Mouse (Mus musculus) CH12.LX (cell line): ENCODE measurements around the gene Gm42715. TPM values are rescaled to one million over a fixed set of nuclear protein-coding genes. Genes with fewer than 3 reads are reported as not detected.

Experiments used
- DNase-seq: peaks from one replicate; pipeline ENCODE4 v3.0.0-alpha.2; 2013; ENCODE audit errors: extremely low read depth
- H3K27ac ChIP-seq: 2 replicates; pipeline ENCODE4 v1.5.1; 2012; ENCODE audit warnings: low read depth, mild to moderate bottlenecking, control low read depth, moderate library complexity; ENCODE audit not compliant: insufficient read depth
- H3K27me3 ChIP-seq: replicated peaks from 2 replicates; pipeline ENCODE3; 2012; ENCODE audit warnings: inconsistent platforms
- H3K36me3 ChIP-seq, 2 experiments: replicated peaks in 1 of 2; 2 replicates each; pipeline versions ENCODE3 to v1.6.1; 2012; ENCODE audit warnings: inconsistent platforms in 1 of 2, low read length in 1 of 2, mild to moderate bottlenecking in 1 of 2, mixed read lengths in 1 of 2, moderate library complexity in 1 of 2; ENCODE audit not compliant: control insufficient read depth in 1 of 2, insufficient read depth in 1 of 2
- H3K4me1 ChIP-seq, 2 experiments: 2 replicates each; pipeline ENCODE4 v1.6.1; 2012; ENCODE audit warnings: inconsistent platforms in 1 of 2, moderate library complexity in 1 of 2; ENCODE audit not compliant: insufficient read depth in 2 of 2, control insufficient read depth in 1 of 2
- H3K4me2 ChIP-seq: 2 replicates; pipeline ENCODE4 v1.6.1; 2012; ENCODE audit warnings: low read depth, mild to moderate bottlenecking, control low read depth; ENCODE audit not compliant: poor library complexity, insufficient read depth, severe bottlenecking
- H3K4me3 ChIP-seq, 3 experiments: fragments of 150-350 bp in 1 of 3; sonication (generic) in 1 of 3; replicated peaks in 1 of 3; 2 replicates each; pipeline versions ENCODE3 to v1.5.1; 2011 to 2012; ENCODE audit warnings: low read depth in 2 of 3, low read length in 2 of 3, mild to moderate bottlenecking in 2 of 3, moderate library complexity in 2 of 3, control low read depth in 1 of 3, improper control_type of control experiment in 1 of 3, inconsistent platforms in 1 of 3, mixed read lengths in 1 of 3; ENCODE audit not compliant: poor library complexity in 1 of 3
- H3K79me2 ChIP-seq: replicated peaks from 2 replicates; pipeline ENCODE4 v1.6.1; 2012; ENCODE audit warnings: mild to moderate bottlenecking, moderate library complexity; ENCODE audit not compliant: control insufficient read depth, poor library complexity, insufficient read depth, severe bottlenecking; ENCODE audit errors: extremely low read depth
- H3K9ac ChIP-seq: 2 replicates; pipeline ENCODE4 v1.6.1; 2012; ENCODE audit warnings: low read depth, mild to moderate bottlenecking, control low read depth, moderate library complexity; ENCODE audit not compliant: insufficient read depth
- H3K9me3 ChIP-seq: replicated peaks from 2 replicates; pipeline ENCODE3; 2012; ENCODE audit warnings: low read length, inconsistent platforms, mixed read lengths
- CHD1 ChIP-seq: IDR thresholded peaks from 2 replicates; pipeline ENCODE4 v1.6.1; 2012; ENCODE audit warnings: low read depth, low read length, improper control_type of control experiment, inconsistent platforms
- CTCF ChIP-seq, 2 experiments: IDR thresholded peaks in 1 of 2; conservative IDR thresholded peaks in 1 of 2; 2 replicates each; pipeline ENCODE4 v1.5.1; 2011 to 2012; ENCODE audit warnings: low read depth in 2 of 2, low read length in 2 of 2, improper control_type of control experiment in 1 of 2, inconsistent platforms in 1 of 2, mild to moderate bottlenecking in 1 of 2, moderate library complexity in 1 of 2
- E2F4 ChIP-seq: IDR thresholded peaks from 2 replicates; pipeline ENCODE4 v1.6.1; 2011; ENCODE audit warnings: low read depth, low read length, improper control_type of control experiment; ENCODE audit not compliant: insufficient replicate concordance
- ELF1 ChIP-seq: IDR thresholded peaks from 2 replicates; pipeline ENCODE4 v1.6.1; 2014; ENCODE audit warnings: low read depth, mild to moderate bottlenecking, inconsistent platforms, low read length, improper control_type of control experiment
- EP300 ChIP-seq: IDR thresholded peaks from 2 replicates; pipeline ENCODE4 v1.6.1; 2011; ENCODE audit warnings: low read length, improper control_type of control experiment
- GABPA ChIP-seq: IDR thresholded peaks from 2 replicates; pipeline ENCODE4 v1.6.1; 2012; ENCODE audit warnings: low read depth, low read length, improper control_type of control experiment, inconsistent platforms; ENCODE audit not compliant: insufficient replicate concordance
- IRF4 ChIP-seq: IDR thresholded peaks from 2 replicates; pipeline ENCODE4 v1.6.1; 2014; ENCODE audit warnings: low read depth, mild to moderate bottlenecking, inconsistent platforms, low read length, improper control_type of control experiment
- JUN ChIP-seq: IDR thresholded peaks from 2 replicates; pipeline ENCODE4 v1.6.1; 2011; ENCODE audit warnings: low read depth, mild to moderate bottlenecking, low read length, improper control_type of control experiment, moderate library complexity; ENCODE audit not compliant: insufficient read depth
- MAFK ChIP-seq: IDR thresholded peaks from 2 replicates; pipeline ENCODE4 v1.6.1; 2011; ENCODE audit warnings: low read length, improper control_type of control experiment; ENCODE audit not compliant: insufficient replicate concordance
- MAX ChIP-seq: IDR thresholded peaks from 2 replicates; pipeline ENCODE4 v1.6.1; 2011; ENCODE audit warnings: low read length, improper control_type of control experiment
- MEF2A ChIP-seq: IDR thresholded peaks from 2 replicates; pipeline ENCODE4 v1.6.1; 2014; ENCODE audit warnings: low read depth, mild to moderate bottlenecking, inconsistent platforms, low read length, improper control_type of control experiment, borderline replicate concordance
- NRF1 ChIP-seq: IDR thresholded peaks from 2 replicates; pipeline ENCODE4 v1.6.1; 2014; ENCODE audit warnings: low read depth, mild to moderate bottlenecking, inconsistent platforms, low read length, improper control_type of control experiment, moderate library complexity
- POLR2AphosphoS2 ChIP-seq: IDR thresholded peaks from 2 replicates; pipeline ENCODE4 v1.6.1; 2011; ENCODE audit warnings: low read depth, low read length, improper control_type of control experiment
- RAD21 ChIP-seq: IDR thresholded peaks from 2 replicates; pipeline ENCODE4 v1.6.1; 2011; ENCODE audit warnings: low read depth, mild to moderate bottlenecking, low read length, improper control_type of control experiment, moderate library complexity
- RCOR1 ChIP-seq: conservative IDR thresholded peaks from 2 replicates; pipeline ENCODE4 v1.6.1; 2012; ENCODE audit warnings: low read depth, mild to moderate bottlenecking, inconsistent platforms, low read length, improper control_type of control experiment
- UBTF ChIP-seq: IDR thresholded peaks from 2 replicates; pipeline ENCODE4 v1.6.1; 2012; ENCODE audit warnings: low read depth, mild to moderate bottlenecking, inconsistent platforms, low read length, improper control_type of control experiment, moderate library complexity
- USF2 ChIP-seq: conservative IDR thresholded peaks from 2 replicates; pipeline ENCODE4 v1.6.1; 2011; ENCODE audit warnings: low read depth, low read length, improper control_type of control experiment
- dilution Hi-C: fragments of 300-500 bp; cut with MboI; formaldehyde crosslinking; loops from 2 replicates; pipeline ENCODE4 v1.14.3; 2020; ENCODE audit warnings: low sequenced_read_pairs; ENCODE audit not compliant: extremely low pct_unique_long_range_greater_than_20kb, extremely low pct_ligation_motif_present
- in situ Hi-C: fragments of 300-500 bp; cut with MboI; formaldehyde crosslinking; loops from 3 replicates; pipeline ENCODE4 v1.14.3; 2019; ENCODE audit warnings: low sequenced_read_pairs, low pct_ligation_motif_present, low pct_unique_long_range_greater_than_20kb, mixed read lengths
- polyA plus RNA-seq: library from polyadenylated mRNA; unstranded; fragments of >175 nt; gene quantifications from 2 replicates; pipeline ENCODE4 v1.2.1, GENCODE M21; 2012; ENCODE audit warnings: low read depth; ENCODE audit not compliant: insufficient read length
- total RNA-seq, 2 experiments: library from RNA; depleted of rRNA; stranded (reverse); fragments of 300-350 nt in 1 of 2; fragments of >200 nt in 1 of 2; gene quantifications; 2 replicates each; pipeline ENCODE4 v1.2.3; 2012 to 2014

Gene Gm42715
- total and polyA plus RNA-seq, 3 experiments, result 5.8 to 14.1 (median 12.0) TPM

DNA sequence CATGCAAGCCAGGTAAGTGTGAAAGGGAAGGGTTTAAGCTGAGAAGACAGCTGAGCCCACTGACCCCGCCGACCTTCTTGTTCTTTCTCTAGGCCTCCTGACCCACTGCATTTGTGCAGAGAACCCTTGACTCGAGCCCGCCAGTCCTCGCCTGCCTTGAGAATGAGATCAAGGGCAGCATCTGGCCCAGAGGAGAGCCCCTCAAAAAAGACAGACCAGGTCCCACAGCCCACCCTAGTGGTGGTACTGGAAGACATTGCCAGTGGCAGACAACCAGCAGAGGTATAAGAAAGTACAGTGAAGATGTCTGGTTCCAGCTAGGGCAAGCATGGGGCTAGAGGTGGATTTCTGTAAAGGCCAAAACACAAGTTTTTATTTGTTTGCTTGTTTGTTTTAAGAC is 45.7 kb upstream of the Gm42715 start:
- in situ Hi-C loops, result no loop called here
- no peak for DNase-seq
- Histone ChIP-seq H3K4me3 (no peak overlapping the region), H3K27me3 (no peaks in the 10 kb centered on the region), H3K4me2 (no peak overlapping the region), H3K36me3 (peaks cover 28 to 43% of the 10 kb centered on the region in 2 experiments), H3K79me2 (peaks cover 5% of the 10 kb centered on the region; the same call in 1 of the 2 replicates), H3K9ac (no peak overlapping the region), H3K4me1 (peaks cover 3 to 32% of the 10 kb centered on the region in 2 experiments; a peak in 2 of 4 replicates), H3K27ac (no peak overlapping the region), H3K9me3 (no peaks in the 10 kb centered on the region)
- dilution Hi-C loops, result no loop called here
- TF ChIP-seq UBTF, result no peak
- TF ChIP-seq CTCF (conservative IDR thresholded peaks at IDR 0.05 in 1 of 2, IDR thresholded peaks at IDR 0.05 in 1 of 2; ENCODE audit: low read depth in 2 of 2, low read length in 2 of 2), result peak in 1 of 2 experiments; percentile 44; a peak in 2 of 4 replicates
- TF ChIP-seq RAD21, result peak; percentile 31

GRCm38 (mm10) chr7:127474378-127475070 is 44.9 kb upstream of the Gm42715 start:
- no peaks in the 10 kb centered on the region for H3K9me3 ChIP-seq
- no peak overlapping the region for H3K4me3 ChIP-seq
- no peak overlapping the region for H3K9ac ChIP-seq
- no peak for DNase-seq
- no peak for TF ChIP-seq EP300
- TF ChIP-seq RCOR1, result no peak
- no peak for TF ChIP-seq E2F4
- no peak for TF ChIP-seq GABPA
- TF ChIP-seq POLR2AphosphoS2, result no peak
- no peak for TF ChIP-seq MAFK
- TF ChIP-seq CTCF (conservative IDR thresholded peaks at IDR 0.05 in 1 of 2, IDR thresholded peaks at IDR 0.05 in 1 of 2; ENCODE audit: low read depth in 2 of 2, low read length in 2 of 2), result no peak
- no peak for TF ChIP-seq IRF4
- no peak for TF ChIP-seq MAX
- no peak for TF ChIP-seq JUN
- TF ChIP-seq MEF2A, result no peak
- TF ChIP-seq ELF1, result no peak
- no peak for TF ChIP-seq RAD21
- no peak for TF ChIP-seq NRF1
- TF ChIP-seq CHD1, result no peak
- no peak for TF ChIP-seq USF2
- no peak overlapping the region for H3K27ac ChIP-seq
- H3K4me1 ChIP-seq, result peaks cover 3 to 32% of the 10 kb centered on the region in 2 experiments; a peak in 2 of 4 replicates
- H3K4me2 ChIP-seq, result no peak overlapping the region
- dilution Hi-C loops, result no loop called here
- H3K36me3 ChIP-seq, result peaks cover 28 to 39% of the 10 kb centered on the region in 2 experiments
- in situ Hi-C loops, result loop anchor here (5.0 kb wide), 1 partner anchor 112 kb away; no protein-coding TSS in a partner anchor
- no peaks in the 10 kb centered on the region for H3K27me3 ChIP-seq
- H3K79me2 ChIP-seq, result peaks cover 11% of the 10 kb centered on the region
